Mouse (Mus musculus): ENCODE results near the gene Shb.

GRCm38 (mm10) chr4:45467115-45467912 lies 65.0 kb downstream of the Shb start:
- no peak for TF ChIP-seq POLR2A (IDR thresholded peaks at IDR 0.05; ENCODE audit: low read depth, low read length)
- no peak for TF ChIP-seq CTCF (IDR thresholded peaks at IDR 0.05; ENCODE audit: extremely low read depth, insufficient read length, insufficient replicate concordance, low read depth, low read length)

Measured in small intestine, adult 2 months (tissue).